Comparison of ENCODE assay signal across 8 mouse cellular contexts in the genomic region with DNA sequence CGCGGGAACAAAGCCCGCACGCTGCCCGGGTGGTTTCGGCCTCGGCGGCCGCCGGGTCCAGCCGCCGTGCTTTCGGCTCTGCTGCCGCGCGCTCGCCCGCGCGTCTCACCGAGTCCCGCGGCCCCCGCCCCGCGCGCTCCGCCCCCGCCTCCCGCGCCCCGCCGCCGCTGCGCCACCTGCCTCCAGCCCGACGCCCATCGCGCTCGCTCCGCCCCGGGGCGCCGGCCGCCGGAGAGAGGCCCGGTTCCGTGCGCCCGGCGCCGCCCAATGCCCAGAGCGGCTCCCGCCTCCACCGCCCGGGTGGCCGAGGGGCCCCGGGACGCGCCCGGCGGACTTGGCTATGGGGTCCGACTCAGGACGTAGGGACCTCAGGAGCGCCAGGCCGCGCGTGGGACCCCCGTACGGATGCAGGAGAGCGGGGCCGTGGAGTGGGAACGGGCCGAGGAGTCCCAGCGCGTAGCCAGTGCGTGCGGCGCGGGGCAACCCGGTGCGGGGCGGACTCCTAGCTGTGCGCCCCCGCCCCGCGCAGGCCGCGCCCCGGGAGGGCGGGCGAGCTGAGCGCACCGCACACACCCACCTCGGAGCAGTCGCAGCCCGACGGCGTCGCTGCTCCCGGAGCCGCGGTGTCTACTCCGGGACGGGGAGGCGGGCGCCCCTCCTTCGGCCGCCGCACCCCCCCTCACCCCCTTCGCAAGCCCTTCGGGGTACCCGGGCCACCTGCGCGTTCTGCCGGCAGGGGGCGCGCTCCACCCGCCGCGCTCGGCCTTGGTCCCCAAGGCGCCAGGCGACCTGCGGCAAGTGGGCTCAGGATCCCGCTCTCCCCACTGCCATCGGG. TPM values are rescaled to one million over a fixed set of nuclear protein-coding genes. Genes with fewer than 3 reads are reported as not detected.
A peak's percentile ranks its signal among the peaks of the same experiment; 100 is the strongest.
DNase-seq lines count a peak whose midpoint lies in the region; ATAC-seq lines count a peak whose summit lies in the region.

No protein-coding gene starts in this region.

- H3K4me2 ChIP-seq in forebrain, embryonic 11.5 days (ENCODE audit: low read depth, low read length, severe bottlenecking), result peak overlapping the region; percentile 95
- H3K4me2 ChIP-seq in heart, embryonic 15.5 days, result peak overlapping the region; percentile 93
- H3K4me2 ChIP-seq in neural tube, embryonic 14.5 days (ENCODE audit: low read depth, low read length), result peak overlapping the region; percentile 82

- peak overlapping the region; percentile 57 for H3K4me3 ChIP-seq in forebrain, embryonic 11.5 days (ENCODE audit: low read depth, low read length)
- peak overlapping the region; percentile 63 for H3K4me3 ChIP-seq in heart, embryonic 15.5 days
- H3K4me3 ChIP-seq in neural tube, embryonic 14.5 days (ENCODE audit: low read depth, low read length), result peak overlapping the region; percentile 86

- no peaks in the 10 kb centered on the region for H3K36me3 ChIP-seq in forebrain, embryonic 11.5 days (ENCODE audit: control insufficient read depth, insufficient read depth, low read length)
- no peaks in the 10 kb centered on the region for H3K36me3 ChIP-seq in heart, embryonic 15.5 days
- 0 out of 2 replicates have a peak, but pooled peaks cover 4% of the 10 kb centered on the region for H3K36me3 ChIP-seq in neural tube, embryonic 14.5 days (ENCODE audit: control insufficient read depth, insufficient read depth, low read length)

- ATAC-seq in forebrain, embryonic 11.5 days (replicated peaks; ENCODE audit: low FRiP score), result peak; percentile 74
- peak; percentile 71 for ATAC-seq in heart, embryonic 15.5 days (replicated peaks; ENCODE audit: insufficient number of reproducible peaks, insufficient read depth, low FRiP score, low read depth)
- peak; percentile 81 for ATAC-seq in neural tube, embryonic 14.5 days (ENCODE audit: low read depth)

- peak overlapping the region; percentile 64 for H3K27ac ChIP-seq in forebrain, embryonic 11.5 days (ENCODE audit: low read depth, low read length)
- H3K27ac ChIP-seq in heart, embryonic 15.5 days, result peak overlapping the region; percentile 69
- H3K27ac ChIP-seq in neural tube, embryonic 14.5 days (ENCODE audit: low read depth, low read length), result peak overlapping the region; percentile 97

- peak overlapping the region; percentile 69 for H3K9ac ChIP-seq in forebrain, embryonic 11.5 days (ENCODE audit: low read length)
- peak overlapping the region; percentile 68 for H3K9ac ChIP-seq in heart, embryonic 15.5 days
- peak overlapping the region; percentile 95 for H3K9ac ChIP-seq in neural tube, embryonic 14.5 days (replicated peaks; ENCODE audit: low read depth, low read length)

- DNase-seq in CD4-positive, CD25-positive, alpha-beta regulatory T cell, adult 2 months (ENCODE audit: low read depth, low spot score), result peak; percentile 83
- peak; percentile 65 for DNase-seq in c-Kit-negative CD71-positive TER-119-positive erythroid progenitor cells, embryonic 14.5 days (ENCODE audit: low read depth, low spot score)
- peak; percentile 92 for DNase-seq in forebrain, embryonic 11.5 days (ENCODE audit: low spot score)
- DNase-seq in kidney, postnatal 14 days, result peak; percentile 85
- DNase-seq in lung, adult 18-20 months, result peak; percentile 82 to 84
- peak; percentile 85 to 87 for DNase-seq in thymus, adult 18-20 months

- peaks cover 60% of the 10 kb centered on the region for H3K27me3 ChIP-seq in forebrain, embryonic 11.5 days (ENCODE audit: control insufficient read depth, insufficient read depth, low read length)
- peaks cover 89% of the 10 kb centered on the region for H3K27me3 ChIP-seq in heart, embryonic 15.5 days
- peaks cover 4% of the 10 kb centered on the region; the same call in 1 of the 2 replicates for H3K27me3 ChIP-seq in neural tube, embryonic 14.5 days (ENCODE audit: control insufficient read depth, insufficient read depth, low read length)

- no peaks in the 10 kb centered on the region for H3K9me3 ChIP-seq in forebrain, embryonic 11.5 days (ENCODE audit: control insufficient read depth, low read length)
- H3K9me3 ChIP-seq in heart, embryonic 15.5 days (replicated peaks), result no peaks in the 10 kb centered on the region
- H3K9me3 ChIP-seq in neural tube, embryonic 14.5 days (ENCODE audit: control insufficient read depth, low read length), result no peaks in the 10 kb centered on the region

- H3K4me1 ChIP-seq in forebrain, embryonic 11.5 days (replicated peaks; ENCODE audit: control insufficient read depth, insufficient read depth, low read length), result peaks cover 4% of the 10 kb centered on the region; the same call in 1 of the 2 replicates
- peaks cover 38% of the 10 kb centered on the region for H3K4me1 ChIP-seq in heart, embryonic 15.5 days (replicated peaks)
- H3K4me1 ChIP-seq in neural tube, embryonic 14.5 days (ENCODE audit: control insufficient read depth, insufficient read depth, low read length), result peaks cover 44% of the 10 kb centered on the region

- WGBS in forebrain, embryonic 11.5 days, result under 1% methylated on average over 89 of the region's 127 CpGs
- under 1% methylated on average over 93 of the region's 127 CpGs for WGBS in heart, embryonic 15.5 days
- under 1% methylated on average over 66 of the region's 127 CpGs for WGBS in neural tube, embryonic 14.5 days

RNA-seq across cellular contexts. Expression of a gene that starts 20.6 kb away (rescaled TPM):
- polyA plus RNA-seq in forebrain, embryonic 11.5 days (2014; fragmentation: Nextera tagmentation; extraction: Ambion mirVana), result 6.0 and 7.0 TPM in 2 replicates
- 4.2 and 5.9 TPM in 2 replicates for polyA plus RNA-seq in heart, embryonic 15.5 days (2015; fragmentation: Nextera tagmentation; extraction: Ambion mirVana)
- 23.5 and 23.9 TPM in 2 replicates for polyA plus RNA-seq in neural tube, embryonic 14.5 days (2014; fragmentation: Nextera tagmentation; extraction: Ambion mirVana)

RNA-seq across cellular contexts. Expression of a gene that starts 55.7 kb away (rescaled TPM):
- polyA plus RNA-seq in forebrain, embryonic 11.5 days (2014; fragmentation: Nextera tagmentation; extraction: Ambion mirVana), result not detected in 2 replicates
- not detected in 2 replicates for polyA plus RNA-seq in heart, embryonic 15.5 days (2015; fragmentation: Nextera tagmentation; extraction: Ambion mirVana)
- polyA plus RNA-seq in neural tube, embryonic 14.5 days (2014; fragmentation: Nextera tagmentation; extraction: Ambion mirVana), result not detected in 2 replicates

Comparison
In these comparisons a context has a peak if more than half of its experiments do, and no peak if none do; other contexts are left out.
1. Peak in every context shown above with its lines: DNase-seq, ATAC-seq, H3K4me3 ChIP-seq and H3K27ac ChIP-seq.